Mouse (Mus musculus): ENCODE measurements around the gene Khdc1c. TPM values are rescaled to one million over a fixed set of nuclear protein-coding genes. Genes with fewer than 3 reads are reported as not detected.
"Not testable (repeated sequence)": the region's sequence is repeated elsewhere in the genome, so short reads cannot be mapped to it uniquely, and the experiment has no call there.

Khdc1c gene
- total and polyA plus RNA-seq, 3 experiments: 0.10 TPM; not detected in 2

DNA sequence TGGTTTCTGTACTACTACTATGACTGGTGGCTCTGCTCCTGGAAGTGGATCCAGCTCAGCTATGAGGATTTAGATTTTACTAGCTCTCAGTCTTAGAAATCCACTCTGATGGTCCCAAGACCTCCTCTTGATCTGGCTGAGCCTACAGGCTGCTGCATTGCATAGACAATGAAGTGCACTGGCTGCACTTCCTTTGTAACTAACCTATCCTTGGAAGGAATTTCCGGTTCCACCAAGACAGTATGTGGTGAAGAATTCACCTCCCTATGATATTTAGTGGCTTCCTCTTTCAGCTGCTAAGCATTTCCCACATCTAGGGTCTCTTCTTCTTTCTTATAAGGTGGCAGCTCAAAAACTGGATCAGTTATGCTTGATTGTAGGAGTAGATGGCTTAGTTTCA is 43.5 kb upstream of the Khdc1c start:
- Histone ChIP-seq H3K9me3 (replicated peaks; ENCODE audit: insufficient read depth, low read length) (no peaks in the 10 kb centered on the region), H3K79me2 (ENCODE audit: control insufficient read depth, insufficient read depth, low read length, poor library complexity) (no peaks in the 10 kb centered on the region), H3K4me3 (ENCODE audit: control insufficient read depth in 1 of 2, insufficient read depth in 1 of 2, low read depth in 2 of 2, low read length in 2 of 2) (no peak overlapping the region), H3K9ac (ENCODE audit: control insufficient read depth, low read depth, low read length, poor library complexity, severe bottlenecking) (no peak overlapping the region), H3K4me1 (ENCODE audit: control insufficient read depth in 1 of 2, insufficient read depth in 2 of 2, low read length in 2 of 2) (peaks cover 12 to 13% of the 10 kb centered on the region in 2 experiments), H3K36me3 (ENCODE audit: control insufficient read depth in 1 of 2, insufficient read depth in 2 of 2, low read length in 2 of 2) (peaks cover 0 to 9% of the 10 kb centered on the region in 2 experiments; a peak in 2 of 4 replicates), H3K27me3 (ENCODE audit: control insufficient read depth in 1 of 2, insufficient read depth in 2 of 2, low read length in 2 of 2) (no peaks in the 10 kb centered on the region), H3K27ac (ENCODE audit: control insufficient read depth, low read depth, low read length) (no peak overlapping the region)
- TF ChIP-seq CHD1 (IDR thresholded peaks at IDR 0.05; ENCODE audit: low read depth, low read length) (no peak), BHLHE40 (IDR thresholded peaks at IDR 0.05; ENCODE audit: borderline replicate concordance, low read depth, low read length) (no peak), CTCF (IDR thresholded peaks at IDR 0.05 in 2 of 3, conservative IDR thresholded peaks at IDR 0.05 in 1 of 3; ENCODE audit: control insufficient read depth in 1 of 3, insufficient read depth in 1 of 3, low read depth in 2 of 3, low read length in 3 of 3, poor library complexity in 1 of 3, severe bottlenecking in 1 of 3) (no peak), JUND (IDR thresholded peaks at IDR 0.05; ENCODE audit: low read depth, low read length) (no peak), ZC3H11A (IDR thresholded peaks at IDR 0.05; ENCODE audit: low read depth, low read length) (no peak), POLR2AphosphoS5 (IDR thresholded peaks at IDR 0.05; ENCODE audit: borderline replicate concordance, low read depth, low read length) (no peak), SIN3A (IDR thresholded peaks at IDR 0.05; ENCODE audit: low read length) (no peak), POLR2AphosphoS2 (IDR thresholded peaks at IDR 0.05; ENCODE audit: low read length) (no peak), GABPA (IDR thresholded peaks at IDR 0.05; ENCODE audit: low read depth, low read length) (no peak), USF1 (IDR thresholded peaks at IDR 0.05; ENCODE audit: low read depth, low read length) (no peak), RAD21 (IDR thresholded peaks at IDR 0.05; ENCODE audit: low read depth, low read length) (no peak), GATA1 (IDR thresholded peaks at IDR 0.05; ENCODE audit: low read depth, low read length) (no peak), MAZ (IDR thresholded peaks at IDR 0.05; ENCODE audit: low read depth, low read length) (no peak), E2F4 (IDR thresholded peaks at IDR 0.05; ENCODE audit: borderline replicate concordance, low read depth, low read length) (no peak), ZNF384 (IDR thresholded peaks at IDR 0.05; ENCODE audit: low read depth, low read length) (no peak), NRF1 (IDR thresholded peaks at IDR 0.05; ENCODE audit: insufficient read depth, low read depth, low read length, poor library complexity, severe bottlenecking) (no peak)
- DNase-seq (ENCODE audit: low read depth, low spot score): peak; percentile 29

DNA sequence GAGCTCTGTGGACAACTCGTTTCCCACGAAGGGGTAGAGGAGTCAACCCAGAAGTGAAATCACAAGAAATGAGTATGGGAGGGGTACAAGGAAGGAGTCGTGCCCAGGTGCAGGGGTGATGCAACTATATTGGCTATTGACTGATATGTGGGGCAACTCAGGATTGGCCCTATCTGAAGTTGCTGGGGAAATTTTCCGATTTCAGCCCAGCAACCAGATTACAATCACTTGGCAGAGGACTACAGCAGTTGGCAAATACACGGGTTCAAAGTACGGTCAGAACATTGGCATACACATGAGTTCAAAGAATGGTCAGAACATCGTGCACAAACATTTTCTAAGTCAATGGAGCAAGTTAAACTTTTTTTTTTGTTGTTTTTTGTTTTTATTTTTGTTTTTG is 41.4 kb upstream of the Khdc1c start:
- H3K9me3 ChIP-seq (replicated peaks; ENCODE audit: insufficient read depth, low read length): no peaks in the 10 kb centered on the region
- no peaks in the 10 kb centered on the region for H3K79me2 ChIP-seq (ENCODE audit: control insufficient read depth, insufficient read depth, low read length, poor library complexity)
- peaks cover 12 to 27% of the 10 kb centered on the region in 2 experiments for H3K4me1 ChIP-seq (ENCODE audit: control insufficient read depth in 1 of 2, insufficient read depth in 2 of 2, low read length in 2 of 2)
- H3K36me3 ChIP-seq (ENCODE audit: control insufficient read depth in 1 of 2, insufficient read depth in 2 of 2, low read length in 2 of 2): peaks cover 0 to 20% of the 10 kb centered on the region in 2 experiments; a peak in 2 of 4 replicates
- TF ChIP-seq ZNF384 (IDR thresholded peaks at IDR 0.05; ENCODE audit: low read depth, low read length) (no peak), TAL1 (IDR thresholded peaks at IDR 0.05; ENCODE audit: low read length) (no peak), SIN3A (IDR thresholded peaks at IDR 0.05; ENCODE audit: low read length) (no peak), SMC3 (IDR thresholded peaks at IDR 0.05; ENCODE audit: low read depth, low read length) (no peak)
- no peak for DNase-seq (ENCODE audit: low read depth, low spot score)
- H3K9ac ChIP-seq (ENCODE audit: control insufficient read depth, low read depth, low read length, poor library complexity, severe bottlenecking): no peak overlapping the region
- H3K4me3 ChIP-seq (ENCODE audit: control insufficient read depth in 1 of 2, insufficient read depth in 1 of 2, low read depth in 2 of 2, low read length in 2 of 2): no peak overlapping the region
- no peak overlapping the region for H3K27ac ChIP-seq (ENCODE audit: control insufficient read depth, low read depth, low read length)
- H3K27me3 ChIP-seq (ENCODE audit: control insufficient read depth in 1 of 2, insufficient read depth in 2 of 2, low read length in 2 of 2): no peaks in the 10 kb centered on the region

DNA sequence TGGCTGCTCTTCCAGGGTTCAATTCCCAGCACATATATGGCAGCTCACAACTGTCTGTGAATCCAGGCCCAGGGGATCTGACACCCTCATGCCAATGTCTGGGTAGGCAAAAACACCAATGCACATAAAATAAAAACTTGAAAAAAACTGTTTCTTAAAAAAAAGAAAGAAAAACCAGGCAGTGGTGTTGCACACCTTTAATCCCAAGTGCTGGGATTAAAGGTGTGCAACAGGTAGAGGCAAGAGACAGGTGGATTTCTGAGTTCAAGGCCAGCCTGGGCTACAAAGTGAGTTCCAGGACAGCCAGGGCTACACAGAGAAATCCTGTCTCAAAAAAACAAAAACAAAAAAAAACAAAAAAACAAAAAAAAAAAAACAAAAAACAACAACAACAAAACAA is 37.0 kb upstream of the Khdc1c start:
- H3K27ac ChIP-seq (ENCODE audit: control insufficient read depth, low read depth, low read length); H3K27me3 ChIP-seq (ENCODE audit: control insufficient read depth in 1 of 2, insufficient read depth in 2 of 2, low read length in 2 of 2); H3K4me3 ChIP-seq (ENCODE audit: control insufficient read depth in 1 of 2, insufficient read depth in 1 of 2, low read depth in 2 of 2, low read length in 2 of 2); H3K9me3 ChIP-seq (replicated peaks; ENCODE audit: insufficient read depth, low read length); DNase-seq (ENCODE audit: low read depth, low spot score); H3K9ac ChIP-seq (ENCODE audit: control insufficient read depth, low read depth, low read length, poor library complexity, severe bottlenecking); H3K79me2 ChIP-seq (ENCODE audit: control insufficient read depth, insufficient read depth, low read length, poor library complexity): not testable (repeated sequence)
- Histone ChIP-seq H3K4me1 (ENCODE audit: control insufficient read depth in 1 of 2, insufficient read depth in 2 of 2, low read length in 2 of 2) (peaks cover 27 to 44% of the 10 kb centered on the region in 2 experiments), H3K36me3 (ENCODE audit: control insufficient read depth in 1 of 2, insufficient read depth in 2 of 2, low read length in 2 of 2) (peaks cover 0 to 43% of the 10 kb centered on the region in 2 experiments; a peak in 2 of 4 replicates)
